In genomic region chr9:117435856-117436255, GRCm38 (mm10) we compare ENCODE assay signal across 15 mouse cellular contexts.
DNase-seq lines count a peak whose midpoint lies in the region; ATAC-seq and TF ChIP-seq lines count a peak whose summit lies in the region.
"Had no signal": no experiment of that assay in that cellular context is flagged by ENCODE, and none has a peak within 500 bp of the region (broad histone marks: within the 10 kb centered on the region; RNA-seq: fewer than 3 reads in every experiment).

No protein-coding gene starts in this region.

- H3K9ac ChIP-seq in hindbrain, embryonic 16.5 days (ENCODE audit: low read depth, low read length): no peak overlapping the region
- no peak overlapping the region for H3K9ac ChIP-seq in hindbrain, embryonic 13.5 days
- H3K9ac ChIP-seq: limb, embryonic 13.5 days; liver, postnatal 0 days had no signal

- H3K4me2 ChIP-seq in hindbrain, embryonic 16.5 days (ENCODE audit: low read length): no peak overlapping the region
- no peak overlapping the region for H3K4me2 ChIP-seq in hindbrain, embryonic 13.5 days
- H3K4me2 ChIP-seq: limb, embryonic 13.5 days had no signal

- DNase-seq in Muller cell, postnatal 12 days (ENCODE audit: inconsistent ontology term): peak; percentile 77
- peak; percentile 13 to 58 for DNase-seq in layer of hippocampus, adult 2 months (ENCODE audit: low spot score in 2 of 2)
- peak; percentile 27 to 92 for DNase-seq in left cerebral cortex, postnatal 25 days (ENCODE audit: low spot score in 2 of 2)
- no peak for DNase-seq in urinary bladder, adult 18-20 months (ENCODE audit: low spot score in 2 of 2)
- no peak for DNase-seq in spleen, postnatal 14 days (ENCODE audit: low spot score in 2 of 2)
- DNase-seq: adrenal gland, adult 2 months; cerebellum, postnatal 36 days; liver, postnatal 0 days; thymus, adult 18-20 months had no signal

- peak; percentile 20; the same call in 1 of the 2 replicates for ATAC-seq in hindbrain, embryonic 16.5 days
- ATAC-seq in hindbrain, embryonic 13.5 days (ENCODE audit: low FRiP score): no peak
- no peak for ATAC-seq in megakaryocyte, adult 5-6 weeks (ENCODE audit: poor library complexity, severe bottlenecking)
- ATAC-seq: liver, postnatal 0 days; Patski had no signal

- no peaks in the 10 kb centered on the region for H3K9me3 ChIP-seq in hindbrain, embryonic 16.5 days (ENCODE audit: control insufficient read depth, low read length)
- H3K9me3 ChIP-seq in hindbrain, embryonic 13.5 days: no peaks in the 10 kb centered on the region

- H3K4me3 ChIP-seq in hindbrain, embryonic 16.5 days (ENCODE audit: low read length): no peak overlapping the region
- H3K4me3 ChIP-seq in hindbrain, embryonic 13.5 days: no peak overlapping the region
- H3K4me3 ChIP-seq in layer of hippocampus, adult 2 months: no peak overlapping the region
- H3K4me3 ChIP-seq: limb, embryonic 13.5 days had no signal

- no peaks in the 10 kb centered on the region for H3K4me1 ChIP-seq in hindbrain, embryonic 16.5 days (ENCODE audit: control insufficient read depth, insufficient read depth, low read depth, low read length)
- no peaks in the 10 kb centered on the region for H3K4me1 ChIP-seq in hindbrain, embryonic 13.5 days (replicated peaks)
- H3K4me1 ChIP-seq: limb, embryonic 13.5 days had no signal

- no peak overlapping the region for H3K27ac ChIP-seq in hindbrain, embryonic 16.5 days (ENCODE audit: low read depth, low read length)
- no peak overlapping the region for H3K27ac ChIP-seq in hindbrain, embryonic 13.5 days
- no peak overlapping the region for H3K27ac ChIP-seq in layer of hippocampus, adult 2 months
- H3K27ac ChIP-seq: kidney, postnatal 0 days; limb, embryonic 13.5 days had no signal

- 50% methylated on average over 2 of the region's 2 CpGs for WGBS in hindbrain, embryonic 16.5 days
- 75% methylated on average over 2 of the region's 2 CpGs for WGBS in hindbrain, embryonic 13.5 days

- no peaks in the 10 kb centered on the region for H3K27me3 ChIP-seq in hindbrain, embryonic 16.5 days (replicated peaks; ENCODE audit: control insufficient read depth, insufficient read depth, low read length)
- no peaks in the 10 kb centered on the region for H3K27me3 ChIP-seq in hindbrain, embryonic 13.5 days
- H3K27me3 ChIP-seq: limb, embryonic 13.5 days had no signal

- no peaks in the 10 kb centered on the region for H3K36me3 ChIP-seq in hindbrain, embryonic 16.5 days (ENCODE audit: control insufficient read depth, insufficient read depth, low read length)
- H3K36me3 ChIP-seq in hindbrain, embryonic 13.5 days: no peaks in the 10 kb centered on the region
- H3K36me3 ChIP-seq: limb, embryonic 13.5 days had no signal

- intact Hi-C loops in left cerebral cortex, postnatal 25 days (cut with DNase I): no loop called here

- TF ChIP-seq CTCF in layer of hippocampus, adult 2 months (conservative IDR thresholded peaks at IDR 0.05): peak; percentile 34; the same call in 1 of the 2 replicates

Comparison
In these comparisons a context has a peak if more than half of its experiments do, and no peak if none do; other contexts are left out.
1. DNase-seq: peak in Muller cell, postnatal 12 days (single experiment), layer of hippocampus, adult 2 months (2 of 2) and left cerebral cortex, postnatal 25 days (2 of 2); none in urinary bladder, adult 18-20 months (0 of 2) and spleen, postnatal 14 days (0 of 2).